Mouse (Mus musculus) lung, postnatal 14 days (tissue): ENCODE results near the gene Hist1h2bn.
"Not testable (repeated sequence)": the region's sequence is repeated elsewhere in the genome, so short reads cannot be mapped to it uniquely, and the experiment has no call there.

Experiments
- DNase-seq: peaks from one replicate; pipeline ENCODE4 v3.0.0; 2021

The Hist1h2bn gene

GRCm38 (mm10) chr13:21782361-21783254 is 28.7 kb downstream of the Hist1h2bn start:
- DNase-seq: not testable (repeated sequence)

- DNase-seq: peak; percentile 42
These were observed 29.3 kb downstream of the Hist1h2bn start, which contains the start of gene Hist1h3i for GRCm38 (mm10) chr13:21783255-21783617. Gene Hist1h3i (minus strand): TSS chr13:21783370.

GRCm38 (mm10) chr13:21783734-21784161 is 29.8 kb downstream of the Hist1h2bn start:
- no peak for DNase-seq

- DNase-seq: no peak
These were observed 30.4 kb downstream of the Hist1h2bn start for GRCm38 (mm10) chr13:21784311-21784710.

- DNase-seq: no peak
These were observed 32.4 kb downstream of the Hist1h2bn start for GRCm38 (mm10) chr13:21786189-21786898.

- peak; percentile 90 for DNase-seq
These were observed 33.1 kb downstream of the Hist1h2bn start, which contains the start of the genes Hist1h2an and Hist1h2bp for GRCm38 (mm10) chr13:21786899-21787629. Gene Hist1h2an (minus strand): TSS chr13:21787218. Gene Hist1h2bp (plus strand): TSS chr13:21787461.

- no peak for DNase-seq
These were observed 34.1 kb downstream of the Hist1h2bn start for GRCm38 (mm10) chr13:21787760-21788593.

- no peak for DNase-seq
These were observed 36.0 kb downstream of the Hist1h2bn start for GRCm38 (mm10) chr13:21789925-21790324.

- no peak for DNase-seq
These were observed 36.8 kb downstream of the Hist1h2bn start for GRCm38 (mm10) chr13:21790601-21791283.

GRCm38 (mm10) chr13:21795584-21795983 is 41.7 kb downstream of the Hist1h2bn start:
- DNase-seq: no peak

- not testable (repeated sequence) for DNase-seq
These were observed 43.2 kb downstream of the Hist1h2bn start for GRCm38 (mm10) chr13:21797163-21797562.

GRCm38 (mm10) chr13:21803058-21803457 is 49.1 kb downstream of the Hist1h2bn start:
- DNase-seq: not testable (repeated sequence)
